Mouse (Mus musculus) left cerebral cortex, adult 8-10 months (tissue): ENCODE measurements around the gene Zc3h18. TPM values are rescaled to one million over a fixed set of nuclear protein-coding genes. Genes with fewer than 3 reads are reported as not detected.
A peak's percentile ranks its signal among the peaks of the same experiment; 100 is the strongest.

Experiments used
- DNase-seq, 2 experiments: peaks; one replicate each; pipeline ENCODE4 v3.0.0; 2022; ENCODE audit warnings: low spot score in 2 of 2
- total RNA-seq, 4 experiments: library from RNA; stranded (reverse); gene quantifications; 2 replicates each; pipeline ENCODE4 v1.2.4; 2022

Gene Zc3h18
- total RNA-seq, 4 experiments from 2014 or later, result 38.8 to 41.1 (median 40.4) TPM

DNA sequence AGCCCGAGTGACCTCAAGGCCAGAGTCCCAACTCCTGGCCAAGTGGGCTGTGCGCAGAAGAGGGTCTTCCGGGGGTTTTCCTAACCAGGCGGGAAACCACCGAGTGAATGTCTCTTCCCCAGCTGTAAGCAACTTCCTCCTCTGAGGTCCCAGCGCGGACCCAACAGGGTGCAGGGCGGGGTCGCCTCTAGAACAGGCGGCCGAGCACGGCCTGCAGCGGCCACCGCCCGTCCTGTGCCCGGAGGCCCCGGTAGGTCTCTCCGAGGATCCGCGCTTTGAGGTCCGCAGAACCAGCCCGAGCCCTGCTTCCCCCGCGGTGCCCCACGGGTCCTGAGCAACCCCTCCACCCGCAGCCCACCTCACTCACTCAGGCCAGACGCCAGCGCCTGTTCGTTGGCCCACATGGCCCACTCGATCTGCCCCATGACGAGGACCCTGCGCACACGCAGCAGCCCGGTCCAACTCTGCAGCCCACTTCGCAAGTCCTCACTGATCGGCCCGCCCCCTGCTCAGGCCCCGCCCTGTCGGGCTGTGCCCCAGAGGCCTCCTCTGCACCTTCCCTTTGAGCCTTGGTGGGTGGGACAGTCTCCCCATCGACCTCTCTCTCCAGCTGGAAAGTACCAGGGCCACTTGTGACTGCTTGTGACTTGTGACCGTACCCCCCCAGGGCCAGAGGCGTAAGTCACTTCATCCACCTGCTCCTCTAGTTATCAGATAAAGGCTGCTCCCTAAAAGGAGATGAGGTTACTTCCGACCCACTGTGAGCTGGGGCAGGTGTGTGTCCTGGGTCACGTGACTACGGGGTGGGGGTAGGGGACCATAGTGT, 56.2 kb downstream of the Zc3h18 start, which contains the start of gene Cyba:
Gene Cyba, minus strand, starts transcription at position 488 of the 826 bp plus-strand sequence.
- DNase-seq, result no peak

DNA sequence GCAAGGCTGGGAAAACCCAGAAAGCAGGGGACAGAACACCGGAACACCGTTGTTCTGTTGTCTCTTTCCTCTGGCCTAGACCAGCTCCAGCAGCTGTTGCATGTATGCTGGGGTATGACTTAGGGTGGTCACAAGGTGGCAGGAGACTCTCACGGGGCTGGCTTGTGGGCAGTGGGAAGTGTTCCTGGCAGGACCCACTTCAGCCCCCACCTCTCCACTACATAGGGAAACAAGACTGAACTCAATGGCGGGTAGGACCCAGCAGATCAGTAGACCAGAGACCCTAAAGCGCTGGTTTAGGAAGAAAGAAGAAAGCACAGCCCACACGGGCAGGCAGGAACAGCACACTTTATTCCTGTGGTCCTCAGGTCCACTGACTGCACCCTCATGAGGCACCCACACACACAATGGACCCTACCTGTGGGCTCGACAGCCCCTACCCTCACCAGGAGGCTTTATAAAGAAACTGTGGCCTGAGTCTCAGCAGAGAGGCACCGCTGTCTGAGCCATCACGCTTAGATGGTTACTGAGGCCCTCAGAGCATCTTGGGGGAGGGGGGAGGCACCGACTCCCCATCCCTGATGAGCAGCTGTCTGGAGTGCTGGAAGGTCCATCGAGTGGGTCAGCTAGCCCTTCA, 57.0 kb downstream of the Zc3h18 start:
- DNase-seq, result no peak

DNA sequence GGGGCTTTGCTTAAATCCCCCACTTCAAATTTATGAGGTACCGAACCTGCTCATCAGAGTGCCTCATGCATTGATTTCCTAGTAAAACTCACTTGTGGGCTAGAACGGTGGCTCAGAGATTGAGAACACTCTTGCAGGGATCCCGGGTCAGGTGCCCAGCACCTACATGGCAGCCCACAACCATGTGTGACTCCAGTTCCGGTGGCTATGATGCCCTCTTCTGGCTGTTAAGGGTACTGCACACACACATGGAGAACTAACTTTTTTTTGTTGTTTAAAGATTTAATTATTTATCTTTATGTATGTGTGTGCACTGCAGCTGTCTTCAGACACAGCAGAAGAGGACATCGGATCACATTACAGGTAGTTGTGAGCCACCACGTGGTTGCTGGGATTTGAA, 59.0 kb downstream of the Zc3h18 start:
- no peak for DNase-seq

- no peak for DNase-seq
Measured at GRCm38 (mm10) chr8:122436146-122436545, 59.7 kb downstream of the Zc3h18 start.

DNA sequence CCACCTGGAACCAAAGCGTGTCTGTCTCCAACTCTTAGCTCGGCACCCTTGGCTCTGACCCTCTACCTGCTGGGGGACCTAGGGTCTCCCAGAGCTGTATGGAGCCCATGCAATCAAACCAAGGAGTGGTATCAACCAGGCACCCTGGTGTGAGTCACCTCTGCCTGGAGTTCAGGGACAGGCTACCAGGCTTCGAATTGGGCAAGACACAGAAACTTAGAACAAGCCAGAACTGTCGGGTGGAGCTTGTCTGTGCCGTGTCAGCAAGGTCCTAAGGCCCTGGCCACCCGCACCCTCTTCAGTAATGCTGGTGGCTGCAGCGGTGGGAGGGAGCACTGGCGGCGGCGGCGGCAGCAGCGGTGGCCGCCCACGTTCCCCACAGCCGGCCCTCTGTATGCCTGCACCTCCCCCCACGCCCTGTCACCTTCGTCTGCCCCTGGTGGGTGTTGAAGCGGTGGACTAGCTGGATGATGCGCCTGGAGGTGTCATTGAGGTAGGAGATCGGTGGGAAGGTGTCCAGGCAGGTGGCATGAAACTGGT, 60.2 kb downstream of the Zc3h18 start:
- DNase-seq, result no peak

- DNase-seq, result no peak
Measured at GRCm38 (mm10) chr8:122437708-122438331, 61.4 kb downstream of the Zc3h18 start.

DNA sequence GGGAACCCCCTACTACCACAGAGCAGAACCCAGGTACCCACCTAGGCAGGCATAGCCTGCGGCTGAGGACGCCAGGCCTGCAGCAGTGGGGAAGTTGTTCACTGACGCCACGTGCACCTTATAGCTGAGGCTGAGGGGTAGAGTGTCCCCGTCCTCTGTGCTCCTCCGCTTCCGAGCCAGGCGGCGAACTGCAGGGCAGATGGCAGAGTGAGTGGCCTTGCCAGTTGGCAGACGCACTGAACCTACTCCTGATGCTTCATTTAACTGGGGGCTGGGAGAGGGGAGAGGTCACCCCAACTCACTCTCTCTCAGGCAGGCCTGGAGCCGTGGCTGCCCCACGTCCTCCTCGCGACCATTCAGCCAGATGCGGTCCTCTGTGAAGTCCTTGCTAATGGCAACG, 62.9 kb downstream of the Zc3h18 start:
- DNase-seq, result no peak

GRCm38 (mm10) chr8:122441326-122441725, 64.9 kb downstream of the Zc3h18 start:
- no peak for DNase-seq

- DNase-seq, result no peak
Measured at GRCm38 (mm10) chr8:122442356-122442755, 65.9 kb downstream of the Zc3h18 start.

- no peak for DNase-seq
Measured at GRCm38 (mm10) chr8:122442781-122443180, 66.4 kb downstream of the Zc3h18 start.

- peak; percentile 90 to 100 for DNase-seq
Measured at GRCm38 (mm10) chr8:122443262-122444006, 67.0 kb downstream of the Zc3h18 start, which contains the start of gene Mvd. TSS of gene Mvd (minus strand) at chr8:122443422.

GRCm38 (mm10) chr8:122444058-122444748, 67.8 kb downstream of the Zc3h18 start:
- peak; percentile 60 to 80 for DNase-seq

GRCm38 (mm10) chr8:122445203-122445602, 68.8 kb downstream of the Zc3h18 start:
- DNase-seq, result no peak

DNA sequence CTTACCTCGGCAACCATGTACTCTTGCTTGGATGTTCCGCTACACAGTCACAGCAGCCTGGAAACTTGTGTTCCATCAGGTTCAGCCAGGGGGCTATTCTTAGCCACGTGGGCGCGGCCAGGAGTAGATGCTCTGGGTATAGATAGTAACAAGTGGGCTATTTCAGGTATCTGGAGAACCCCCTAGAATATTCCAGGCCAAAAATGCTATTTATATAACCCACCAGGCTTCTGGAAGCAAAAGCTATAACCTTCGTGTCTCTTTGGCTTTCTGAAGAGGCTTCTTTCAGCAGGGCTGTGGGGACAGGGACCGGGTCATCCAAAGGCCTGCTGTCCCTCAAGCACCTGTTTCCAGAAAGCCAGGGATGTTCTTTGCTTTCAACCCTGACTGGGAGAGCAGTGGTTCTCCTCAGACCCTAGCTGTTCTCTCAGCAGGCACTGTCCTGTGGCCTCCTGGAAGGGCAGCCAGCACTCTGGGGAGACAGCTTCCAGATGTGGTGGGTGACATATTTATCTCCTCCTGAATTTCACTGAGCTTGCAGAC, 74.8 kb downstream of the Zc3h18 start:
- no peak for DNase-seq

- no peak for DNase-seq
Measured at GRCm38 (mm10) chr8:122452154-122452553, 75.7 kb downstream of the Zc3h18 start.

GRCm38 (mm10) chr8:122454409-122454808, 78.0 kb downstream of the Zc3h18 start:
- no peak for DNase-seq

GRCm38 (mm10) chr8:122457171-122457570, 80.8 kb downstream of the Zc3h18 start:
- no peak for DNase-seq

DNA sequence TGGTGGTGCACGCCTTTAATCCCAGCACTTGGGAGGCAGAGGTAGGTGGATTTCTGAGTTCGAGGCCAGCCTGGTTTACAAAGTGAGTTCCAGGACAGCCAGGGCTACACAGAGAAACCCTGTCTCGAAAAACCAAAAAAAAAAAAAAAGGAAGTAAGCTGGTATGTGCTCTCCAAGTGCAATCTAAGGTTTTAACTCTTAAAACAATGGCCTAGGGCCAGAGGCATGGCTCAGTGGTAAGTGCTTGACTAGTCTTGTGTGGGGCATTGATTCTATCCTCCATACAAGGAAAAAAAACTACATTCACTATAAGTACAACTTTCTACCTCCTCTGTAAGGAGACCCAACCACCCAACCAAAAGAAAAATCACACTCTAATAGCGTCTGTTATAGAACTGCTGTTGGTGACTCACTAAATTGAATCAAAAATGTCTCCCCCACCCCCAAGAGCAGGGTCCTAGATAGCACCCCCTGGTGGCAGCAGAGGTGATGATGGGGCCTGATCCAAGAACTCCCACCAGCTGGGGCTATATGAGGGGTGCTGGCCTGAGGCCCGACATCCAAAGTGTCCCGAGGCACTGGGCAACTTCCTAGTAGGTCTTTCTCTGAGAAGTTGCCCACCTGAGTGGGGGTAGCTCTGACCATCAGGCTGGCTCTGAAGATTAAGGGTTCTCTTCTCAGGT, 83.0 kb downstream of the Zc3h18 start:
- DNase-seq, result no peak

DNA sequence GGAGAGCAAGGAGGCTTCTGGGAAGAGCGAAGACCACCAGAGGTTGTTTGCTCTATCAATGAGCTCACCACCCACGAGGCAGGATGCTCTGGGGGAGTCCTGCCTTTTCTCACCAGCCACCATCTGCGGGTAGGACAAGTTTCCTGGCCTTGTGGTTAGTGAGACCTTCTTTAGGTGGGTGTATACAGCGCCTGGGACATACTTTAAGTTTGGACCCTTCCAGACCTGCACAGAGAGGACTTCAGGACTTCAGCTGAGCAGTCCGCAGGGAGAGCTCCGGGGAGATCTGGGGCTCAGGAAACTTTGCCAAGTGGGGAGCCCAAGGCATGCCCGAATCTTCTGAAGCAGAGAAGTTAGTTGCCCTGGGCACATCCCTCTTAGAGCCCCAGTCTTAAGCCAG, 83.6 kb downstream of the Zc3h18 start:
- no peak for DNase-seq
